Comparison of ENCODE assay signal across 8 mouse cellular contexts in genomic region chr1:106425128-106425936, GRCm38 (mm10).
DNase-seq lines count a peak whose midpoint lies in the region; ATAC-seq lines count a peak whose summit lies in the region.

No protein-coding gene starts in this region.

- peak; percentile 25 for DNase-seq in gastrocnemius, adult 18-20 months (ENCODE audit: low spot score)
- DNase-seq in gastrocnemius, adult 8-10 months (ENCODE audit: low spot score in 2 of 2), result no peak
- DNase-seq in right cerebral cortex, adult 18-20 months, result peak; percentile 31
- no peak for DNase-seq in right cerebral cortex, postnatal 36 days (ENCODE audit: low spot score in 2 of 2)
- peak; percentile 9 for DNase-seq in cerebellum, adult 9-11 months
- DNase-seq in hindbrain, embryonic 14.5 days (ENCODE audit: low spot score), result peak; percentile 87
- peak; percentile 49 for DNase-seq in mesoderm, embryonic 11.5 days (ENCODE audit: low read depth, low spot score)
- no peak for DNase-seq in gastrocnemius, postnatal 4 days (ENCODE audit: low spot score in 2 of 2)

- H3K9ac ChIP-seq in hindbrain, embryonic 14.5 days, result no peak overlapping the region

- H3K27me3 ChIP-seq in hindbrain, embryonic 14.5 days (ENCODE audit: control insufficient read depth, insufficient read depth, low read length), result no peaks in the 10 kb centered on the region

- no peaks in the 10 kb centered on the region for H3K4me1 ChIP-seq in hindbrain, embryonic 14.5 days (replicated peaks; ENCODE audit: control insufficient read depth, insufficient read depth, low read length)

- H3K4me2 ChIP-seq in hindbrain, embryonic 14.5 days (replicated peaks), result no peak overlapping the region

- no peak overlapping the region for H3K4me3 ChIP-seq in hindbrain, embryonic 14.5 days (replicated peaks; ENCODE audit: low read length)

- 41% methylated on average over 9 of the region's 9 CpGs for WGBS in hindbrain, embryonic 14.5 days

- no peak overlapping the region for H3K27ac ChIP-seq in hindbrain, embryonic 14.5 days

- no peaks in the 10 kb centered on the region for H3K36me3 ChIP-seq in hindbrain, embryonic 14.5 days (replicated peaks; ENCODE audit: control insufficient read depth, insufficient read depth)

- peak; percentile 54; the same call in 1 of the 2 replicates for ATAC-seq in hindbrain, embryonic 14.5 days (ENCODE audit: low FRiP score)

- 0 out of 2 replicates have a peak, but pooled peaks cover under 1% of the 10 kb centered on the region for H3K9me3 ChIP-seq in hindbrain, embryonic 14.5 days (ENCODE audit: control insufficient read depth, low read length)

Comparison
In these comparisons a context has a peak if more than half of its experiments do, and no peak if none do; other contexts are left out.
1. DNase-seq: peak in gastrocnemius, adult 18-20 months (single experiment), right cerebral cortex, adult 18-20 months (single experiment), cerebellum, adult 9-11 months (single experiment), hindbrain, embryonic 14.5 days (single experiment) and mesoderm, embryonic 11.5 days (single experiment); none in gastrocnemius, adult 8-10 months (0 of 2), right cerebral cortex, postnatal 36 days (0 of 2) and gastrocnemius, postnatal 4 days (0 of 2).